Mouse (Mus musculus) megakaryocyte, adult 5-6 weeks (primary cell): ENCODE results near the gene Itga6. TPM values are rescaled to one million over a fixed set of nuclear protein-coding genes. Genes with fewer than 3 reads are reported as not detected.
"Not testable (repeated sequence)": the region's sequence is repeated elsewhere in the genome, so short reads cannot be mapped to it uniquely, and the experiment has no call there.

Experiments
- ATAC-seq: 2 replicates; pipeline ENCODE4 v1.8.0; 2016; ENCODE audit warnings: mild to moderate bottlenecking, inconsistent platforms; ENCODE audit not compliant: poor library complexity, severe bottlenecking
- total RNA-seq, 2 experiments: library from RNA; stranded (forward) in 1 of 2; stranded (reverse) in 1 of 2; fragments of 153-499, 151-499 nt in 1 of 2; fragments of 221-1000, 200-1000 nt in 1 of 2; gene quantifications; 2 replicates each; pipeline versions ENCODE4 v1.2.3 to v1.2.4; 2015 to 2017

Gene Itga6
- total RNA-seq, 2 experiments from 2014 or later = 15.3 to 16.0 TPM

GRCm38 (mm10) chr2:71878441-71878840 lies 133.0 kb downstream of the Itga6 start:
- ATAC-seq = no peak

- no peak for ATAC-seq
These were observed 133.5 kb downstream of the Itga6 start for GRCm38 (mm10) chr2:71878943-71879342.

- ATAC-seq = no peak
These were observed 137.7 kb downstream of the Itga6 start for GRCm38 (mm10) chr2:71882914-71883651.

GRCm38 (mm10) chr2:71887269-71887668 lies 141.9 kb downstream of the Itga6 start:
- ATAC-seq = no peak

- ATAC-seq = no peak
These were observed 143.0 kb downstream of the Itga6 start for GRCm38 (mm10) chr2:71888437-71888836.

- ATAC-seq = no peak
These were observed 146.1 kb downstream of the Itga6 start for GRCm38 (mm10) chr2:71891536-71891935.

GRCm38 (mm10) chr2:71892741-71893349 lies 147.4 kb downstream of the Itga6 start:
- ATAC-seq = no peak

GRCm38 (mm10) chr2:71895596-71896286 lies 150.3 kb downstream of the Itga6 start:
- ATAC-seq = 0 out of 2 replicates have a peak, but pooled peaks have one; percentile 38

- ATAC-seq = no peak
These were observed 152.0 kb downstream of the Itga6 start for GRCm38 (mm10) chr2:71897420-71897819.

GRCm38 (mm10) chr2:71898335-71898856 lies 153.0 kb downstream of the Itga6 start:
- ATAC-seq = no peak; the same call in 1 of the 2 replicates

- no peak for ATAC-seq
These were observed 154.5 kb downstream of the Itga6 start for GRCm38 (mm10) chr2:71899886-71900285.

GRCm38 (mm10) chr2:71905154-71905553 lies 159.7 kb downstream of the Itga6 start:
- no peak for ATAC-seq

- ATAC-seq = not testable (repeated sequence)
These were observed 160.9 kb downstream of the Itga6 start for GRCm38 (mm10) chr2:71906356-71906755.

Other genes with a start within 250 kb of the Itga6 start
- gene Dlx1, start 217.5 kb upstream of the Itga6 start, total RNA-seq (2015) = not detected in 2 replicates
- not detected in 2 replicates for gene Dlx1, start 217.5 kb upstream of the Itga6 start, total RNA-seq (2017)
- gene Dlx2, start 198.9 kb upstream of the Itga6 start, total RNA-seq (2015) = not detected in 2 replicates
- not detected in 2 replicates for gene Dlx2, start 198.9 kb upstream of the Itga6 start, total RNA-seq (2017)
- 4.7 and 5.7 TPM in 2 replicates for gene Pdk1, start 127.6 kb downstream of the Itga6 start, total RNA-seq (2015)
- 8.6 and 19.8 TPM in 2 replicates for gene Pdk1, start 127.6 kb downstream of the Itga6 start, total RNA-seq (2017)
- 0.98 and 1.3 TPM in 2 replicates for gene Rapgef4, start 235.6 kb downstream of the Itga6 start, total RNA-seq (2015)
- 0.08 and 0.88 TPM in 2 replicates for gene Rapgef4, start 235.6 kb downstream of the Itga6 start, total RNA-seq (2017)